Mouse (Mus musculus): Measurements from ENCODE around the gene Mbd6.

GRCm38 (mm10) chr10:127323131-127323855, 34.5 kb upstream of the Mbd6 start:
- TF ChIP-seq CTCF (IDR thresholded peaks at IDR 0.05; ENCODE audit: extremely low read depth, insufficient read depth, low read length) (no peak), POLR2A (IDR thresholded peaks at IDR 0.05; ENCODE audit: extremely low read depth, insufficient read depth, low read length) (no peak)

Data from cortical plate, adult 2 months (tissue).